Mouse (Mus musculus) T-helper 1 cell (primary cell): Measurements from ENCODE around the gene Rnps1.
"Not testable (repeated sequence)": the region's sequence is repeated elsewhere in the genome, so short reads cannot be mapped to it uniquely, and the experiment has no call there.

Experiments
- in situ Hi-C: fragments of 300-600 bp; cut with MboI, MseI; formaldehyde crosslinking; loops from one replicate; pipeline ENCODE4 v1.15.1; 2025; ENCODE audit warnings: high pct_unique_total_duplicates

Rnps1 gene

DNA sequence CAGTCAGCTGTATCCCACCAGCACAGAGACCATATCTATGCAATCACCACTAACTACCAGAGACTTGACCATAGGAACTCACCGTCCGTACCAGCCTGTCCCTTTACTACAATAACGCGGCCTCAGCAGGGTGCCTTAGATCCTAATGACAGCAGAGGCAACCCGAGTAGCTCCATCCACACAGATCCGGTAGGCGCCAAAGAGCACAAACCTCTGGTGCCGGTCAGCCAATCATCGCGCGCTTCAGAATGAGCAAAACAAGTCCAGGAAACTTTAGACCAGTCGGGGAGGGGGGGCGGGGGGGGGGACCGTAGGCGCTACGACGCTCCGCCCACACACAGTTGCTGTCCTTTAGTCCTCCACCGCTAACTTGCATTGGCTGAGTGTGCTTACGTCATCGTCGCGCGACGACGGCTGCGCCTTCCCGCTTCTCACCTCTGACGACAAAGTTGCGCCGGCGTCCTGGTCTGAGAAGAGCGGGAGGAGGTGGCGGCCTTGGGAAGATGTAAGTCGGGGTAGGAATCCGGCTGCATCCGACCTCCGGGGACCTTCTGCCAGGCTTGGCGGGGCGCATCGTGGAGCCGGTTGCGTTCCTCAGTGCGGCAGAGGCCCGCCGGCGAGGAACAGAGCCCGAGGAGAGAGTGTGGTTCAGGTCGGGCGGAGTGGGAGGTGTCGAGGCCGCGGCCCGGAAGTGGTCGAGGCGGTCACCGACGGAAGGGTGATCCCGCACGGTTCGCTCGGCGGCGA lies at the start of gene Rnps1:
Gene Rnps1, plus strand, starts transcription at position 336 of the 747 bp plus-strand sequence.
- in situ Hi-C loops = no loop called here

DNA sequence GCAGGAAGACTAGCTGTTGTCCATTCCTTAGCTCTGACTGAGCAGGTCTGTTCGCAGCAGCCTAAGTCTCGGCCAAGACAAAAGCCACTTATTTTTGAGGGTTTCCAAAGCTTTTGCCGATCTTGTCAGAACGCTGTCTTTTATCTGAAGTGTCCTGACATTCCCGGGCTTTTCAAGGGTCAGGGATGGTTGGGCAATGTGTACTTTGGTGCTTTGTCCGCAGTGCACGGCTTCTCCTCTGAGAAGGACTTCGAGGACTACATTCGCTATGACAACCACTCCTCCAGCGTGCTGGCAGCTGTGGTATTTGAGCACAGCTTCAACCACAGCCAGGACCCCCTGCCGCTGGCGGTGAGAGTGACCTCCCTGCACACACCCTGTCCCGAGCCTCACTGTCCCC lies 48.5 kb upstream of the Rnps1 start:
- in situ Hi-C loops = no loop called here

DNA sequence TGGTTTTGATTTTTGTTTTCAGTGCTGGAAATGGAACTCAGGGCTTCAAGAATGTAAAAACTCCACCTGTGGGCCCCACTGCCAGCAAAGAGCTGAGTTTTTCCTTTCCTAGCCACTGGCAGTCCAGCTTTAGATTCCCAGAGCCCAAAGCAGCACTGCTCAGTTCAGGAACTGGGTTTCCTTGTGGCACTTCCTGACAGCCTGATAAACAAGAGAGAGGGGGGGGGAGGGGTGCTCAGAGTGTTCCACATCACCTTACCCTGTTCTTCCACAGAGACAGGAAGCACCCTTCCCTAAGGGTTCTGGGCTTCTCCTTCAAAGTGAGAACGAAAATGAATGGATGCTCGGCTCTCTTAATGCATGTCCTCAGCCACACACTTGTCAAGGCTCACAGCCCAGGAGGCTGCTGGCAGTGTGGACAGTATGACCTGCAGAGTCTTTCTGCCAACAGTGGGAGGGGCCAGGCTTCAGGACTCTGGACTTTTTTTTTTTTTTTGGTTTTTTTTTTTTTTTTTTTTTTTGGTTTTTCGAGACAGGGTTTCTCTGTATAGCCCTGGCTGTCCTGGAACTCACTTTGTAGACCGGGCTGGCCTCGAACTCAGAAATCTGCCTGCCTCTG lies 39.2 kb upstream of the Rnps1 start:
- in situ Hi-C loops = no loop called here

DNA sequence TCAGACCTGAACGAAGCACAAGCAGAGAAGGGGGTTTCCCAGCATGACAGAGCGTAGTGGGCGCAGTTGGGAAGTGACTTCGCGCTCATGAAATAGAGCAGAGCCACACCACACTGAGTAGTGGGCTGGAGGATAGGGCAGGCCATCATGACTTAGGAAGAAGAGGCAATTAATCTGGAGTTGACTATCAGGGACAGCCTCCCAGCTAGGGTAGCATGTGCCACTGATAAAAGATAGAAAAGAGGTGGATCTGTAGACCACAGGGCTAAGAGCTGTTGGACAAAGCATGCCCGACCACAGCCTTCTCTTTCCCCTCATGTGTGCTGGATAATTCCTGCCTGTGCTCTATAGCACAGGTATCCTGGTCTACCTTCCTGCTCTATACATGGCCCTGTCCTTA lies 38.5 kb upstream of the Rnps1 start:
- in situ Hi-C loops = no loop called here

DNA sequence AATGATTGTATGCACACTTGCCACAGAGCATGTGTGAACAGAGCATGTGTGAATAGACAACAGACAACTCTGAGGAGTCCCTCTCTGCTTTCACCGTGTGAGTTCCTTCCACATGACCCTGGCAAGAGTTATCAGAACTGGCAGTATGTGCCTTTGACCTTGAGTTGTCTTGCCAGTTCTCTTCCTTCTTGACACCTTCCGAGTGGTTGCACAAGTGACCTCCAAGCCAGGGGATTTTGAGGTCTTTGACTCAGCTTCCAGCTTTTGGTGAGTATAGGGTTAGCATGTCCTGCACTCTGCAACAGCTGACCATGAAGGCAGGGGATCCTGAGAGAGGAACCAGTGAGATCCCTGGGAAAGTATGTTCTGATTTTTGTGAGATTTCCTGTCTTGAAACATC lies 35.9 kb upstream of the Rnps1 start:
- in situ Hi-C loops = no loop called here

DNA sequence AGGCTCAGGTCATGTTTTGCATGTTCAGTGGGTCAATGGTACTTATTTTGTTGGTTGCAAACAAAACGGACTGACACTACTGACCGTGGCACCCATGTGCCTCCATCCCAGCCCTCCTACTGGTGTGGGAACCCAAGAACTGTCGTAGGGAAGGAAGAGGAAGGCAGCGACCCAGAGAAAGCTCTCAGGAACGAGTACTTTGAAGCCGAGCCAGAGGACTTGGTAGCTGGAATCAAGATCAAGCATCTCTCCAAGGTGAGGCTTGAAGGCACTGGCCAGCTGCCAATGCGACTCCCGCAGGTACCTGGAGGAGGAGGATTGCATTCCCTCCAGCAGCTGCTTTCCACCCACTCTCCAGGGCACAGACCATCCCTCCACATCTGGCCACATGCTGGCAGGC lies 30.6 kb upstream of the Rnps1 start:
- in situ Hi-C loops = no loop called here

DNA sequence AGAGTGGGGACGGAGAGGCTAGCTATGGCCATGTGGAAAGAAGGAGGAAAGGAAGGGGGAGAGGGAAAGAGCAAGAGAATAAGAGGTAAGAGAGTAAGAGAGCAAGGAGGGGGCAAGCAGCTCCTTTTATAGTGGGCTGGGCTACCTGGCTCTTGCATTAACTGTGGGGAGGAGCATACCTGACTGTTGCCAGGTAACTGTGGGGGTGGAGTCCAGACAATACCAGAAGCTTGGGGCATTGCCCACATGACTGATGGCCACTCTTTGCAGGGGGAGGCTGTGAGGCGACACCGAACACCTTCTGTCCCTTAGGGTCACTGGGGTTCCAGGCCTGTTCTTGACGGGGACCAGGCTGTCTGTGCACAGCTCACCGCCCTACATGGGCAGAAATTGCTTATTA lies 25.7 kb upstream of the Rnps1 start:
- in situ Hi-C loops = no loop called here

DNA sequence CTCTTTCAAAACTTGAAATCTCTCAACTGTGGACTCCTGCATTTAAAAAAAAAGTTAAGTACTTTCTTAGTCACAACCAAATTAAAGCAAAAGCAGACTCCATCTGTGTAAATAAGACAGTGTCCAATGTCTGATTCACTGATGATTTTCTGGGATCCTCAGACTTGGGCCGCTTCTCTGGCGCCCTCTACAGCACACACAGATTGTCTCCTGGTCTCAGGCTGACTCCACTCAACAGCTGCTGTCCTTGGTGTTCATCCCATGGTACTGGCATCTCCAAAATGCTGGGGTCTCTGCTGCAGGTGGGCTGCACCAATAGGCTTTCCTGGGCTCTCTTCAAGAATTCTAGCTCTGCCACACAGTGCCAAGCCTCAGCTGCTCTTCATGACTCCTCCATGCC lies 24.5 kb upstream of the Rnps1 start:
- in situ Hi-C loops = no loop called here

DNA sequence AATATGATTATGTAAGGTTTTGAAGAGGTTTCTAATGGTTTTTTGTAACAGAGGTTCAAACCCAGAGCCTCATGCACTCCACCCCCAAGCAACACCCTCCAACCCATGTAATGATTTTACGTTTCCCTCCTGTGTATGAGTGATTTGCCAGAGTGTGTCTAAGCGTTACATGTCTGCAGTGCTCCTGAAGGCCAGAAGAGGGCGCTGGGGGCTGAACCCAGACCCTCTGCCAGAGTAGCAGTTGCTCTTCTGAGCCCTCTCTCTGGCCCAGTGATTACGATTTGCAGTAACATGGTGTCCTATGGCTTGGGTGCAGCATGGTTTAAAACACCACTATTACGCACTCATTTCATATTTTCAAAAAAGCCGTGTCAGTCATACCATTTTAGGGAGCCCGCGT lies 23.2 kb upstream of the Rnps1 start:
- in situ Hi-C loops = no loop called here

DNA sequence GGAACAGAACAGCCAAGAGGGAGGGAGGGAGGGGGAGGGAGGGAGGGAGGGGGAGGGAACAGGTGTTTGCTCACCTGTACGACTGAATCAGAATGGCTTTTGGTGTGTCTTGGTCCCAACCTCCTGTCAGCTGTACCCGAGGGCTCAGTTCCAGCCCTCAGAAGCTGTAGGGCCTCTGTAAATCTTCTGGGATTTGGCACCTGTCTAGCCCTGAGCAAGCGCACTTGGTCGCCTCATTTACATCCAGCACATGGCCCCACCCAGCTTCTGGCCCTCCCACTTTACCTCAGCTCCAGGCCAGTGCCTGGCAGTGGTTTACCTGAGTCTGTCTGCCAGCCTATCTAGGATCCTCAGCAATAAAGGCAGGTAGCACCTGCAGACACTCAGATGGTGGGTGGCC lies 20.8 kb upstream of the Rnps1 start:
- in situ Hi-C loops = no loop called here

DNA sequence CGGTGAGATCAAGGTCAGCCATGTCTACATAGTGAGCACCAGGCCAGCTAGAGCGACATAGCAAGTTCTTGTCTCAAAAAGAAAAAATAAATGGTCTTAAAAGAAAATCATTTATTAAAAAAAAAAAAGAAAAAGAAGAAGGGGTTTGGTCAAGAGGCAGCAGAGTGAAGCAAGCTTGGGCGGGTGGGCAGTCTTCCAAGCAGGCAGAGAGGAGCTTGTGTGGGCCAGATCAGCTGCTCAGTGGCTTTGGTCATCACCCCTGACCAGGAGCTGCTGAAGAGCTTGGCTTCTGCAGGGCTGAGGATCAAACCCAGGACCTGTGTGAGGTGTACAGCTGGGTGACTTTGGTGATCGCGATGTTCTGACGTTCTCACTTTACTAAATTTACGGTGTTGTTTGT lies 19.9 kb upstream of the Rnps1 start:
- in situ Hi-C loops = no loop called here

DNA sequence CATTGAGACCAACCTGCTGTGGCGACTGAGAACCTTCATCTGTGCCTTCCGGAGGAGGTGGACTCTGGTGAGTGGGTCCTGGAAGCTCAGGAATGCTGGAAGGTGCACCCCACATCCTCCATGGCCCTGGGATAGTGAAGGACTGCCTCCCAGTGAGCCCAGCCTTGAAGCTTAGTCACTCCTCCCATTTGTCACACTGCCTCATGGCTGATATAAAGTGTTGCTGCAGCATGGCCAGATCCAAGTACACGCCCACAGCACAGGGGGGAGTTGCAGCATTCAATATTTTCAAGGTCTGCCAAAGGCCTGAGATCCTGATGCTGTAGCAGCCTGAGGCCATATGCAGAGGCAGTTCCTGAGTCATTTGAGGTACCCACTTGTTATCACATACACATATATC lies 12.0 kb upstream of the Rnps1 start:
- in situ Hi-C loops = no loop called here

DNA sequence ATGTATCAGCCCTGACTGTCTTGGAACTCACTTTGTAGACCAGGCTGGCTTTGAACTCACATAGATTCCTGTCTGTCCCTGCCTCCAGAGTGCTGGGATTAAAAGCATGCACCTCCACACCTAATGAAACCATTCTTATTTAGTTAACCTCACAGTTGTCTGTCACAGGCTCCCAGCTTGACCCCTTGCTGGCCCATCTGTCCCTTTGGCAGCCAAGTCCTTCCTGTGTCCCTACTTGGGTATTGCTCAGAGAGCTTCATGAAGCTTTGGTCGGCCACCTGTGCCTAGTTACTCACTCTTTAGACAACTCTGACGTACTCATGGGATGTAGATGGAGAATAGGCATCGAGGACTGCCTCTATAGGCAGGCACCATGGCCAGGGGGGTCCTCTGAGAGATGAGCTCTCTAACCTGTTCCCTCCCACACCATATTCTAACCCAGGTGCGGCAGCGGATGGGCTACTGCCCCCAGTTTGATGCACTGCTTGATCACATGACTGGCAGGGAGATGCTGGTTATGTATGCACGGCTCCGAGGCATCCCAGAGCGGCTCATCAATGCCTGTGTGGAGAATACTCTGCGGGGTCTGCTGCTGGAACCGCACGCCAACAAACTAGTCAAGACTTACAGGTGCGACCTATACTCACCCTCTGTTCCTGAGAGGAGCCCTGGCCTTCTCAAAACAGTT lies 7.1 kb upstream of the Rnps1 start:
- in situ Hi-C loops = no loop called here

DNA sequence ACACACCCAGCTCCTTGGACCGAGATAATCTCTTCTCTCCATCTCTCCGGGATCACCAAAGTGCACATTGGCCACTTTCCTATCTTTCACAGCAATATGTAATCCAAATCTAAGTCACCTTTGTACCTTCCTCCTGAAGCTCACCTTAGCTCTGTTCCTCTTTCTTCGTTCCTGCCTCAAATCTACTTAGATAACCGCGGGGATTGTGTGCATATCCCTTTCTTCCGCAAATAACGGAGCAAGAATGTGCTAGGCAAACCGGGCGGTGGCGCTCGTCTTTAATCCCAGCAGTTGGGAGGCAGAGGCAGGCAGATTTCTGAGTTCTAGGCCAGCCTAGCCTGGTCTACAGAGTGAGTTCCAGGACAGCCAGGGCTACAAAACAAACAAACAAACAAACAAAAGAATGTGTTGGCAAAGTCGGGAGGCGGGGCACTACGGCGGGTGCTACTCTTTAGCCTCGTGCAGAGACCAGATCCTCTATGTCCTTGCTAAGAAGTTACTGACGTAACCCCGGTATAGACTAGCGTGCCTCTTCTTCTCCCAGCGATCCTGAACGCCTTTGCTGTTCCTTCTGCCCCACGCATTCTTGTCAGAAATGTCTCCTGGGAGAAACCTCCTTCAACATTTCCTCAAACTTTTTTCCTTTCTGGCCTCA lies 681 bp upstream of the Rnps1 start:
- in situ Hi-C loops = no loop called here

DNA sequence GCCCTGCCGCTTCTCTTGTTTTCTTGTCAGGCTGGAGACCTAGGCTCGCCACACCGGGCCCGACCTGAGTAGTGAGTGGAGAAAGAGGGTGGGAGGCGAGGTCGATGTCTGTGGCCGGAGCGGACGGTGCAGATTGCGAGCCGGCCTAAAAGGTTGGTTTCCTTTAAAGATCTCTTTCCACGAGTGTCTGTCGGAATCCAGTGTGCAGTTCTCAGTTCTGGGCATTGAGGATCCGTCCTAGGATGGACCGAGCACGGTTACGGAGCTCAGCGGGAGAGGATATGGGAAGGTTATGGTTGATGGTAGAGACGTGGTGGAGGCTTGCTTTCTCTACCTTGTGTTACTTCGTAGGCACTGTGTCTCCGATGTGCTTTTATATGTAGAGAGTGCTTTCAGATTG lies 646 bp downstream of the Rnps1 start:
- in situ Hi-C loops = no loop called here

DNA sequence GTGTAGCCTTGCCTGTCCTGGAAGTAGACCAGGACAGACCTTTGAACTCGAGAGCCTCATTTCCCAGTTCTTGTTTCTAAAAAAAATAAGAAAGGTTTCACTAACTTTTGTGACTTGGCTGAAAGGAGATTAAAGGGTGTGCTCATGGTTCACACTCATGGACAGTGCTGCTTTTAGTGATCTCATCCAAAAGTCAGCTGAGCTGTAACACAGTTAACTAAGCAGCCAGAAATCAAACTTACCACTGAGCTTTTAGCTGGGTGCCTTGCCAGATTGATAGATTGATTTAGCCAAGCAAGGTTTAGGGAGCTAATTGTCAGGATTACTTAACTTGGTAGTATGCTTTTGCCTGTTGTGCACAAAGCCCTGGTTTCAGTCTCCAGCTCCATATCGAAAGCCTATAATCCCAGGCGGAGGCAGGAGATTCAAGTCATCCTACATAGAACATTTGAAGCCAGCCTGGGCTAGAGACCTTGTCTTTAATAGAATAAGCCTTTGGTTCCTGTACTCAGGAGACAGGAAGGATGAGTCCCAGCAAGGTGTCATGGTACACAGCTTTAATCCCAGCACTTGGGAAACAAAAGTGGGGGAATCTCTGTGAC lies 1.8 kb downstream of the Rnps1 start:
- in situ Hi-C loops = no loop called here

DNA sequence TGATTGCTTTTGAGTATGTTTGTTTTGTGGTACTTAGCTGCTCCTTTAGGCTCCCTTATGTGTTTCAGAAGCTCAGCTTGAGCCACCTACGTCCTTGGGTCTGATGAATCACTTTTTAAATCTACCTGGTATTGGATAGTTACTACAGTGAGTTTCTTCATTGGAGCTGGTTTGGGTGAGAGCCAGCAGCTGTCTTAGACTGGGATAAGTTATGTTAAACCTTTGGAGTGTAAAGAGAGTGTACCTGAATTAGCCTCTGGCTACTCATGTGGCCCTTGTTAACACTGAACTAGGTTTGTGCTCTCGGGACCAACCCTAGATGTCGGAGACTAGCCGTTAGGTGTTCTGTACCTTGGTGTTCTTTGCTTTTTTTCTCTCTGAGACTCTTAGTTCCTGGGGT lies 8.7 kb downstream of the Rnps1 start:
- in situ Hi-C loops = no loop called here

DNA sequence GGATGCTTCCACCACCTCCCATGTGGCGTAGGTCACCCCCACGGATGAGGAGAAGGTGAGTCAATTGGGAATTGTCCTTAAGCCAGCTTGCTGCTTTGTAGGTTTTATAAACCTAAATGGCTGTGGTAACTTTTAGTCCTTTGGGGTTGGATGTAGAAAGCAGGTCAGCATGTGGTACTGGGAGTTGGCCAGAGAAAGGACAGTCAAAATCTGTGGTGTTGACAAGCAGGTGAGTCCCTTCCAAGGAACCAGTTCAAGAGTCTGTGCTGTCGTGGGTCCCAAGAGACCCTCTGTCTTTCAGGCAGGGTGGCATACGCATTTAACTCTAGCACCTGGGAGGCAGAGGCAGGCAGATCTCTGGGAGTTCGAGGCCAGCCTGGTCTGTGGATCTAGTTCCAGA lies 10.1 kb downstream of the Rnps1 start:
- in situ Hi-C loops = no loop called here

DNA sequence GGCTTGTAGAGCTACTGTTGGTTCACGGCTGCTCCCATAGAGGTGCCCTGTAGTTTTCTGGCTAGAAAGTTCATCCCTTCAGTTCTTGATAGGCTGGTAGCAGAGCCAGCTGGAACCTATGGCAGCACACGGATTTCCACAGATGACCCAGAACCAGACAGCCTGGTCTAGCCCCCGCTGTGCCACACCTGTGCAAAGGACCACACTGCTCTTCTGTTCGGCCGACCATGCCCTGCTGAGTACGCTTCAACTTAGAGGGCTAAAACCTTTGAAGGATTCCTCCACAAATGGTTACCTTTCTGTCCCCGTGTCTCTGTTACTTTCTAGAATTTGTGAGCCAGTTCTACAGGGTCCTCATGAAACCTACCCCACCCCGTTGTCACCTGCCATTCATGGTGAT lies 11.0 kb downstream of the Rnps1 start:
- in situ Hi-C loops = not testable (repeated sequence)

DNA sequence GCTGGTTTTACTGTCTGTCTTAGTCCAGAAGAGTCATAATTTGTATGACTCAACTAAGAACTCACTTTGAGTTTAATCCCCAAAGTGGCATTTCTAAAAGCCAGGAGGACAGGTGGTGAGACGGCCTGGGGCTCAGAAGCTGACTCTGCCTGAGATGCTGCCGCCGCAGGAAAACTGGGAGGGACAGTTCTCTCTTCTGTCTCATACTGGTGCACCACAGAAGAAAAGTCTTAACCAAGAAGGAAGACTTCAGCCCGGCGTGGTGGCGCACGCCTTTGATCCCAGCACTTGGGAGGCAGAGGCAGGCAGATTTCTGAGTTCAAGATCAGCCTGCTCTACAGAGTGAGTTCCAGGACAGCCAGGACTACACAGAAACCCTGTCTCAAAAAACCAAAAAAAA lies 11.5 kb downstream of the Rnps1 start:
- in situ Hi-C loops = no loop called here

DNA sequence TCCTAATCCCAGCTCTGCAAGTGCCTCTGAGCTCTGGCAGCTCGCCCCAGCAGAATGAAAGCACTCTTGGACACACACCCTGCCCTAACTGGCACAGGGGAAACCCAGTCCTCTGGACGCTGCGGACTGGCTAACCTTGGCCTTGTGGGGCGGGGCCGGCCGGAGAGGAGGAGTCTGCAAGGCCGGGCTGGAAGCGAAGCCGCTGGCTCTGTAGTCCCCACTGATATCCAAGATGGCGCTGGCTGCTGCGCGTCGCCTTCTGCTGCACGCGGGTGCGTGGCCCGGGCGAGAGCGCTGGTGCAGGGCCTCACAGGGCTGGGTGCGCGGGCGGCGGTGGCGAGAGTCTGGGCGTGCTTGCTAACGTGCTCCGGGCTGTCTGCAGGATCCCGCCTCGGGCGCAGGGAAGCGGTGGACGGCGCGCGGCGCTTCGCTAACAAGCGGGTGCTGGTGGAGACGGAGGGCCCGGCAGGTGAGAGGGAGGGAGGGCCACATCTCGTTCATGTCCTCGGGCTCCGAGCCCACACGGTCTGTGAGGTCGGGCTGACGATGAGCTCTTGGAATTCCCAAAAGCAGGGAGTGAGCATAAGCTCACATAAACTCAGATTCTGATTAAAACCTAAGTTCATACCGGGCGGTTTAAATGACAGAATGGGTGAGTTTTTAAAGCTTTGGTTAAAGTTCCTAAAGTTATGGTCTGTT lies 12.3 kb downstream of the Rnps1 start, which contains the start of gene Eci1:
Gene Eci1, plus strand, starts transcription at position 171 of the 699 bp plus-strand sequence.
- in situ Hi-C loops = no loop called here

DNA sequence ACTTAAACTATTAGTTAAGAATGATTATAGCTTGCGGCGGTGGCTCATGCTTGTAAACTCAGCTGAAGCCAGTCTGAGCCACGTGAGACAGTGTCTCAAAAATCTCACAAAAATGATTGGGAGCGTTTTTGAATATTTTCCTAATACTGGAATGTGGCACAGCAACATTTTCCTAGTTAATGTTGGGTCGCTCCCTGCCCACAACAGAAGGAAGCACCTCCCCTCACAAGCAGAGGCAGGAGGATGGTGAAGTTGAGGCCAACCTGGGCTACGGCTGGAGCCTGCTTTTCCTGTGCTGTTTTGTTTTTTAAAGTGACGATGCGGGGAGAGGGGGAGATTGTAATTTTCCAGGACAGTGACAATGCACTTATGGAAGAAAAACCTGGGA lies 12.8 kb downstream of the Rnps1 start:
- in situ Hi-C loops = no loop called here
